Mouse (Mus musculus) neural tube, embryonic 13.5 days (tissue): ENCODE measurements around the gene Prr13. TPM values are rescaled to one million over a fixed set of nuclear protein-coding genes. Genes with fewer than 3 reads are reported as not detected.
A peak's percentile ranks its signal among the peaks of the same experiment; 100 is the strongest.

Source experiments
- ATAC-seq: fragments of 200-750 bp; cut with Nextera tagmentation; 2 replicates; pipeline ENCODE4 v1.8.0; 2017; ENCODE audit warnings: low read depth, mild to moderate bottlenecking, moderate TSS enrichment, moderate library complexity
- H3K27ac ChIP-seq: fragments of 300-500 bp; sonication (generic); replicated peaks from 2 replicates; pipeline ENCODE4 v1.5.1; 2015; ENCODE audit warnings: moderate library complexity, mild to moderate bottlenecking, inconsistent platforms
- H3K27me3 ChIP-seq: fragments of 300-500 bp; sonication (generic); 2 replicates; pipeline ENCODE4 v1.6.1; 2015; ENCODE audit warnings: mild to moderate bottlenecking, inconsistent platforms
- H3K36me3 ChIP-seq: fragments of 300-500 bp; sonication (generic); 2 replicates; pipeline ENCODE4 v1.6.1; 2015; ENCODE audit warnings: mild to moderate bottlenecking, inconsistent platforms
- H3K4me1 ChIP-seq: fragments of 300-500 bp; sonication (generic); replicated peaks from 2 replicates; pipeline ENCODE4 v1.6.1; 2015; ENCODE audit warnings: inconsistent platforms
- H3K4me2 ChIP-seq: fragments of 300-500 bp; sonication (generic); 2 replicates; pipeline ENCODE4 v1.6.1; 2015; ENCODE audit warnings: inconsistent platforms, mild to moderate bottlenecking, moderate library complexity
- H3K4me3 ChIP-seq: fragments of 300-500 bp; sonication (generic); 2 replicates; pipeline ENCODE4 v1.5.1; 2015; ENCODE audit warnings: mild to moderate bottlenecking, inconsistent platforms
- H3K9ac ChIP-seq: fragments of 300-500 bp; sonication (generic); 2 replicates; pipeline ENCODE4 v1.6.1; 2015; ENCODE audit warnings: moderate library complexity, mild to moderate bottlenecking, inconsistent platforms
- H3K9me3 ChIP-seq: fragments of 300-500 bp; sonication (generic); 2 replicates; pipeline ENCODE4 v1.6.1; 2016; ENCODE audit warnings: inconsistent platforms
- WGBS: fragments of 180-500 bp; shearing (Covaris S2); methylation state at CpG from one replicate; pipeline ENCODE4 v1.1.7; 2015; 5-methylcytosine and 5-hydroxymethylcytosine counted together
- polyA plus RNA-seq: library from polyadenylated mRNA; unstranded; fragments of >200 nt; fragmentation: Nextera tagmentation; extraction: Ambion mirVana; gene quantifications from 2 replicates; pipeline ENCODE4 v1.2.1, GENCODE M21; 2015

Prr13 gene
- polyA plus RNA-seq = 88.7 and 100.0 TPM in 2 replicates

DNA sequence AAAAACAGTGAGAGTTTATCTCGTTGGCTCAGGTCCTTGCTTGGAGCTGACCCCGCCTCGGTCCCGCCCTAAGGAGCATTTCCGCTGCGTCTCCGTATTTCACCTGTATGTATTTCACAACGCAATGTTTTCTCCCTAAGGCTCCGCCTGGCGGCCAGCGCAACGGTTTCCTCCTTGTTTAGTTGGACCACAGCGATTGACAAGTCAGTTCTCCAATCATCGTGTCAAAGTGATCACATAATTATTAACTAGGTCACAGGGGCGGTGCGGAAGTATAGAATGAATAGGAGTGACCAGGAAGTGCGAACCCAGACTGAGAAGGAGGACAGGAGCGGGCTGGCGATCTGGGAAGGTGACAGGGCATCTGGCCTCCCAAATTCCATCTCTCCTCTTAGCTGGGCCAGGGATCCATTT, at the start of gene Prr13:
TSS of gene Prr13 (plus strand) at position 125 of the 414 bp plus-strand sequence.
- no peaks in the 10 kb centered on the region for H3K27me3 ChIP-seq
- no peaks in the 10 kb centered on the region for H3K9me3 ChIP-seq
- under 1% methylated on average over 19 of the region's 19 CpGs for WGBS
- H3K36me3 ChIP-seq = peaks cover 11% of the 10 kb centered on the region; the same call in 1 of the 2 replicates
- peak within 1 kb of the TSS; percentile 65 for H3K4me2 ChIP-seq
- peaks cover 26% of the 10 kb centered on the region for H3K4me1 ChIP-seq
- H3K4me3 ChIP-seq = peak within 1 kb of the TSS; percentile 46
- H3K27ac ChIP-seq = 0 out of 2 replicates have a peak within 1 kb of the TSS, but pooled peaks have one; percentile 9
- ATAC-seq = peak; percentile 86
- H3K9ac ChIP-seq = peak within 1 kb of the TSS; percentile 64

DNA sequence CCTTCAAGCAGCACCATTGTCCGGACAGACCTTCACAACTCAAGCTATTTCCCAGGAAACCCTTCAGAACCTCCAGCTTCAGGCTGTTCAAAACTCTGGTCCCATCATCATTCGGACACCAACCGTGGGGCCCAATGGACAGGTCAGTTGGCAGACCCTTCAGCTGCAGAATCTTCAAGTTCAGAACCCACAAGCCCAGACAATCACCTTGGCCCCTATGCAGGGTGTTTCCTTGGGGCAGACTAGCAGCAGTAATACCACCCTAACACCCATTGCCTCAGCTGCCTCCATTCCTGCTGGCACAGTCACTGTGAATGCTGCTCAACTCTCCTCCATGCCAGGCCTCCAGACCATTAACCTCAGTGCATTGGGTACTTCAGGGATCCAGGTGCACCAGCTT, 49.5 kb upstream of the Prr13 start:
- no peak overlapping the region for H3K9ac ChIP-seq
- H3K4me1 ChIP-seq = peaks cover 55% of the 10 kb centered on the region
- H3K36me3 ChIP-seq = peaks cover 55% of the 10 kb centered on the region
- 94% methylated on average over 3 of the region's 3 CpGs for WGBS
- no peak overlapping the region for H3K27ac ChIP-seq
- no peak overlapping the region for H3K4me3 ChIP-seq
- peak overlapping the region; percentile 33 for H3K4me2 ChIP-seq
- H3K27me3 ChIP-seq = no peaks in the 10 kb centered on the region
- no peak for ATAC-seq
- no peaks in the 10 kb centered on the region for H3K9me3 ChIP-seq

DNA sequence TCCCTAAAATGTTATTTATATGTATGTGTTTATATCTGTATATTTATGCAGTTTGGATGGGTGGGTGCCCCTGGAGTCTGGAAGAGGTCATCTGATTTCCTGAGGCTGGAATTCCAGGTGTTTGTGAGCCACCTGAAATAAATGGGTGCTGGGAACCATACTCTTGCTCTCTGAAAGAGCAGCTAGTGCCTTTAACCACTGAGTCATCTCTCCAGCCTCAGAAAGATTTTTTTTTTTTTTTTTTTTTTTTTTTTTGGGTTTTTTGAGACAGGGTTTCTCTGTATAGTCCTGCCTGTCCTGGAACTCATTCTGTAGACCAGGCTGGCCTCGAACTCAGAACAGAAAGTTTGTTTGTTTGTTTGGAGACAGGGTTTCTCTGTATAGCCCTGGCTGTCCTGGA, 47.8 kb upstream of the Prr13 start:
- WGBS = 97% methylated on average over 1 of the region's 1 CpGs
- no peak overlapping the region for H3K27ac ChIP-seq
- no peak overlapping the region for H3K9ac ChIP-seq
- H3K36me3 ChIP-seq = peaks cover 60% of the 10 kb centered on the region
- peaks cover 51% of the 10 kb centered on the region for H3K4me1 ChIP-seq
- no peak for ATAC-seq
- no peaks in the 10 kb centered on the region for H3K27me3 ChIP-seq
- no peak overlapping the region for H3K4me3 ChIP-seq
- H3K9me3 ChIP-seq = no peaks in the 10 kb centered on the region
- peak overlapping the region; percentile 33 for H3K4me2 ChIP-seq

- Histone ChIP-seq H3K27me3 (no peaks in the 10 kb centered on the region), H3K36me3 (peaks cover 61% of the 10 kb centered on the region), H3K4me2 (no peak overlapping the region), H3K9ac (no peak overlapping the region), H3K4me3 (no peak overlapping the region), H3K4me1 (peaks cover 34% of the 10 kb centered on the region), H3K9me3 (no peaks in the 10 kb centered on the region), H3K27ac (no peak overlapping the region)
- ATAC-seq = no peak
Observed at GRCm38 (mm10) chr15:102413687-102414086, 45.1 kb upstream of the Prr13 start.

DNA sequence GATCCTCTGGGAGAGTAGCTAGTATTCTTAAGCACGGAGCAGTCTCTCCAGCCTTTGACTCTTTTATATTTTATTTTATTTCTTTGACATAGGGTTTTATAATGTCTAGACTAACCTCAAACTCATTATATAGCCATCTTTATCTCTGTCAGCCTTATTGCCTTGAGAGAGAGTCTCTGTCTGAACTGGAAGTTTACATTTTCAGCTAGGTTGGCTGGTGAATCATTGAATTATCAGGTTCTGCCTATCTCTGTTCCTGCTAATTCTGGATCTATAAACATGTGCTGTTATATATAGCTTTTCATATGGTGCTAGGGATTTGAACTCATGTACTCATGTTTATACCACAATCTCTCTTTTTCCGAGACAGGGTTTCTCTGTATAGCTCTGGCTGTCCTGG, 41.3 kb upstream of the Prr13 start:
- ATAC-seq = no peak

DNA sequence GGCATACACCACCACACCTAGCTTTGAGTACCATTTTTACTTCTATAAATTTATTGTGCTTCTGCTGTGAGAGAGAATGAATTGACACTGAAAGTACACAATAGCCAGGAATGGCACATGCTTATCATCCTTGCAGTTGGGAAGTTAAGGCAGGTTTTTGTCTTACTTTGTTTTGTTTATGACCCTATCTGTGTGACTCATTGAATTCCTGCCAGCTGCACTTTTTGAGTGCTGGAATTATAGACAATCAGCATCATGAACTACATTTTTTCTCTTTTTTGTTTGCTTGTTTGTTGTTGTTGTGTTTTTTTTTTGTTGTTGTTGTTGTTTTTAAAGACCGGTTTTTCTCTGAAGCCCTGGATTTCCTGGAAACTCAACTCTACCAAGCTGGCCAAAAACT, 37.8 kb upstream of the Prr13 start:
- peaks cover 36% of the 10 kb centered on the region for H3K36me3 ChIP-seq
- H3K9me3 ChIP-seq = no peaks in the 10 kb centered on the region
- H3K27me3 ChIP-seq = no peaks in the 10 kb centered on the region
- H3K4me1 ChIP-seq = 0 out of 2 replicates have a peak, but pooled peaks cover 3% of the 10 kb centered on the region
- ATAC-seq = no peak
- no peak overlapping the region for H3K4me2 ChIP-seq
- no peak overlapping the region for H3K27ac ChIP-seq
- WGBS = 72% methylated on average over 1 of the region's 1 CpGs
- no peak overlapping the region for H3K4me3 ChIP-seq
- H3K9ac ChIP-seq = no peak overlapping the region

More for the DNA sequence above, 41.3 kb upstream of the Prr13 start:
- Histone ChIP-seq H3K9me3 (no peaks in the 10 kb centered on the region), H3K4me3 (no peak overlapping the region), H3K27me3 (no peaks in the 10 kb centered on the region), H3K4me1 (peaks cover 3% of the 10 kb centered on the region; the same call in 1 of the 2 replicates), H3K36me3 (peaks cover 38% of the 10 kb centered on the region), H3K27ac (no peak overlapping the region), H3K4me2 (no peak overlapping the region), H3K9ac (no peak overlapping the region)
- WGBS = 96% methylated on average over 2 of the region's 2 CpGs

DNA sequence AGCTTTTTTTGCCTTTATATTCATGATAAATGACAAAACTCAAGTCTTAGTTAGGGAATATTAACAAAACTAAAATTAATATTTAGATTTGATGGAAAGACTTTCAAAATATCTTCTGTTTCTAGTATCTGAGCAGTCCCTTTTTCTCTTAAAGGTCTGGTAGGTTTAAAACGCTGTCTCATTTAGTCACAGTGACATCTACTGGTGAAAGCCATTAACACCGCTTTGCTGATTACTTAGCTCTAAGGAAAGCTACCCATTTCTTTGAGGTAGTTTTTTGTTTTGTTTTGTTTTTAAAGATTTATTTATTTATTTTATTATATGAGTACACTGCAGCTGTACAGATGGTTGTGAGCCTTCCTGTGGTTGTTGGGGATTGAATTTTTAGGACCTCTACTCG, 37.4 kb upstream of the Prr13 start:
- no peaks in the 10 kb centered on the region for H3K27me3 ChIP-seq
- no peak for ATAC-seq
- H3K9ac ChIP-seq = no peak overlapping the region
- no peak overlapping the region for H3K27ac ChIP-seq
- no peaks in the 10 kb centered on the region for H3K9me3 ChIP-seq
- peaks cover 40% of the 10 kb centered on the region for H3K36me3 ChIP-seq
- H3K4me2 ChIP-seq = no peak overlapping the region
- H3K4me3 ChIP-seq = no peak overlapping the region
- H3K4me1 ChIP-seq = 0 out of 2 replicates have a peak, but pooled peaks cover 3% of the 10 kb centered on the region
- WGBS = 61% methylated on average over 3 of the region's 3 CpGs

DNA sequence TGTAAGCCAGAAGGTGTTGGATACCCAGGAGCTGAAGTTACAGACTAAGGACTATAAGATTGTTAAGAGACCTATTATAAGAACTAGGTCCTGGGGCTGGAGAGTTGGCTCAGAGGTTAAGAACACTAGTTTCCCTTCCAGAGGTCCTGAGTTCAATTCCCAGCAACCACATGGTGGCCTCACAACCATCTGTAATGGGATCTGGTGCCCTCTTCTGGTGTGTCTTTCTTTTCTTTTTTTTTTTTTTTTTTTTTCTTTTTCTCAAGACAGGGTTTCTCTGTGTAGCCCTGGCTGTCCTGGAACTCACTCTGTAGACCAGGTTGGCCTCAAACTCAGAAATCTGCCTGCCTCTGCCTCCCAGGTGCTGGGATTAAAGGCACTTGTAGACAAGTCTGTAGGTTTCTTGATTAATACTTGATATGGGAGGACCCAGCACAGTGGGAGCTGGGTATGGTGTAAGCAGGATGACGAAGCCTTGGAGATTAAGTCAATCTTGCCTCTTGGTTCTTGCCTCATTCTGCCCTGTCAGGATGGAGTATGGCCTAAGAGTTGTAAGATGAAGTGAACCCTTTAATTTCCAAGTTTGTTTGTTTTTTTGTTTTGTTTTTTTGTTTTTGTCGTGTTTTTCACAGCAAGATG, 35.1 kb upstream of the Prr13 start:
- Histone ChIP-seq H3K4me1 (no peaks in the 10 kb centered on the region), H3K27me3 (no peaks in the 10 kb centered on the region), H3K4me3 (no peak overlapping the region), H3K27ac (no peak overlapping the region), H3K4me2 (no peak overlapping the region), H3K9me3 (no peaks in the 10 kb centered on the region), H3K36me3 (peaks cover 53% of the 10 kb centered on the region), H3K9ac (no peak overlapping the region)
- WGBS = 92% methylated on average over 2 of the region's 2 CpGs
- ATAC-seq = no peak

DNA sequence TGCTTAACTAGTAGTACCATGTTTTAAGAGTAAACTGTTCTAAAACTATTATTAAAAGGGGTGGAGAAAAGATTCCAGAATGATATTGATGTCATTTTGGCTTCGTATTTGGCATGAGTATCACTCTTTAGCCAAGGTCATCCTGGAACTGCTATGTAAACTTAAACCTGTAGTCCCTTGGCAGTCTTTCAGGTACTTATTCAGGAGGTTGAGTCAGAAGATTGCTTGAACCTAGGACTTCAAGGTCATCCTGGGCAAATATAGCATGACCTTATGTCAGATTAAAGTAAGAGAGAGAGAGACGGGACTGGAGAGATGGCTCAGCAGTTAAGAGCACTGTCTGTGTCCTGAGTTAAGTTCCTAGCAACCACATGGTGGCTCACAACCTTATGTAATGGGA, 34.2 kb upstream of the Prr13 start:
- H3K4me1 ChIP-seq = no peaks in the 10 kb centered on the region
- H3K4me2 ChIP-seq = no peak overlapping the region
- ATAC-seq = no peak
- H3K27ac ChIP-seq = no peak overlapping the region
- H3K27me3 ChIP-seq = no peaks in the 10 kb centered on the region
- WGBS = 90% methylated on average over 2 of the region's 2 CpGs
- H3K9me3 ChIP-seq = no peaks in the 10 kb centered on the region
- H3K9ac ChIP-seq = no peak overlapping the region
- no peak overlapping the region for H3K4me3 ChIP-seq
- H3K36me3 ChIP-seq = peaks cover 56% of the 10 kb centered on the region

- no peak overlapping the region for H3K4me3 ChIP-seq
- H3K27me3 ChIP-seq = no peaks in the 10 kb centered on the region
- no peak overlapping the region for H3K4me2 ChIP-seq
- no peak overlapping the region for H3K9ac ChIP-seq
- no peak overlapping the region for H3K27ac ChIP-seq
- WGBS = 97% methylated on average over 1 of the region's 1 CpGs
- ATAC-seq = no peak
- peaks cover 79% of the 10 kb centered on the region for H3K36me3 ChIP-seq
- H3K4me1 ChIP-seq = no peaks in the 10 kb centered on the region
- H3K9me3 ChIP-seq = no peaks in the 10 kb centered on the region
Observed at GRCm38 (mm10) chr15:102426963-102427362, 31.9 kb upstream of the Prr13 start.

DNA sequence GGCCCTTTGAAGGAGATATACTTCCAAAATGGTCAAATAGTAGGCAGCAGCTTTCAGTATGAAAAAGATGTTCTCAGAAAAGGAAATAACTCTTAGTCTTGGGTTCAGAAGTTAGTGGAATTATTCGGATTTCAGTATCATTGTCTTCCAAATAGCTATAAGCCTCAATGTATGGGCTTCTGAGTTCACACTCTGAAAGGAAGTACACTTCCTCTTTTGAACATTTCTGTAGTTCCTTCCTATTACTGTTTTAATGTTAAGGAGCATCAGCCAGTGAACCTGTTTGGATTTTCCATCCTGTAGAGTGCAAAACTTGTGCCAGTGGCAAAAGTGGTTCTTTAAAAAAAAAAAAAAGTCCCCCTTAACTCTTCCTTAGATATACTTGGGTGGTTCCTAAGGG, 26.8 kb upstream of the Prr13 start:
- Histone ChIP-seq H3K36me3 (peaks cover 90% of the 10 kb centered on the region), H3K27ac (no peak overlapping the region), H3K4me3 (no peak overlapping the region), H3K4me2 (no peak overlapping the region), H3K9ac (no peak overlapping the region), H3K4me1 (no peaks in the 10 kb centered on the region), H3K9me3 (no peaks in the 10 kb centered on the region), H3K27me3 (no peaks in the 10 kb centered on the region)
- ATAC-seq = no peak
- 94% methylated on average over 1 of the region's 1 CpGs for WGBS

GRCm38 (mm10) chr15:102433173-102433572, 25.7 kb upstream of the Prr13 start:
- ATAC-seq = no peak
- Histone ChIP-seq H3K4me2 (no peak overlapping the region), H3K4me1 (no peaks in the 10 kb centered on the region), H3K27ac (no peak overlapping the region), H3K4me3 (no peak overlapping the region), H3K9ac (no peak overlapping the region), H3K9me3 (no peaks in the 10 kb centered on the region), H3K36me3 (peaks cover 82% of the 10 kb centered on the region), H3K27me3 (no peaks in the 10 kb centered on the region)
- 93% methylated on average over 4 of the region's 4 CpGs for WGBS

DNA sequence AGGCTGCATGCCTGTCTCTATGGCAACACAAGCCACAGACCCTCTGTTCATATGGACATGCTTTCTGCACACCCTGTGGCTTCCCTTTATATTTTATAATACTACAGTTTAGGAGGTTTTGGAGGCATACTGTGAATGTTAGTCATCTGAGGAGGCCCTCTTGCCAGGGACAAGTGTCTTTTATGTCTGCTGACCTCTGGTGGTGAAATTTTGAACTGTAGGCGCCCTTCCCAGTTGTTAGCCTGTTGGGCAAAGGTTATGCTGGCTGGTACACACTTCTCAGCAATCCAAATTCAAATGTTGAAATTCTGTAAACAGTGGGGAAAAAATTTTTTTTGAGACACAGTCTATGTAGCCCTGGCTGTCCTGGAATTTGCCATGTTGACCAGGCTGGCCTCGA, 16.3 kb upstream of the Prr13 start:
- Histone ChIP-seq H3K27me3 (no peaks in the 10 kb centered on the region), H3K9ac (no peak overlapping the region), H3K4me3 (no peak overlapping the region), H3K27ac (no peak overlapping the region), H3K4me1 (no peaks in the 10 kb centered on the region), H3K9me3 (no peaks in the 10 kb centered on the region), H3K4me2 (no peak overlapping the region), H3K36me3 (peaks cover 6% of the 10 kb centered on the region)
- WGBS = 48% methylated on average over 2 of the region's 2 CpGs
- ATAC-seq = no peak
